Mouse (Mus musculus): ENCODE measurements at regions not wholly inside any gene's neighbourhood (a gene's known extent, or its start where the extent isn't known, plus 50 kb on each side); places are given as distances from the start of the nearest gene placed in this dataset.

- intact Hi-C loops (cut with DNase I): no loop called here
- TF ChIP-seq CTCF (IDR thresholded peaks at IDR 0.05): no peak
- Histone ChIP-seq H3K27ac (no peak overlapping the region), H3K4me3 (no peak overlapping the region)
- peak in 1 of 2 experiments; percentile 46 for DNase-seq (ENCODE audit: extremely low spot score in 1 of 2, low spot score in 2 of 2)
Observed at GRCm38 (mm10) chr3:34456488-34457433, 193.4 kb upstream of the Sox2 start.

GRCm38 (mm10) chr3:34454026-34454624 is 196.1 kb upstream of the Sox2 start:
- Histone ChIP-seq H3K27ac (no peak overlapping the region), H3K4me3 (no peak overlapping the region)
- no peak for TF ChIP-seq CTCF (IDR thresholded peaks at IDR 0.05)
- intact Hi-C loops (cut with DNase I): no loop called here
- no peak for DNase-seq (ENCODE audit: extremely low spot score in 1 of 2, low spot score in 2 of 2)

GRCm38 (mm10) chr3:34445354-34445753 is 204.9 kb upstream of the Sox2 start:
- intact Hi-C loops (cut with DNase I): loop anchor here (2.0 kb wide), 1 partner anchor 115 kb away; no protein-coding TSS in a partner anchor
- Histone ChIP-seq H3K4me3 (no peak overlapping the region), H3K27ac (peak overlapping the region; percentile 83; the same call in 1 of the 2 replicates)
- TF ChIP-seq CTCF (IDR thresholded peaks at IDR 0.05): no peak
- peak in 1 of 2 experiments; percentile 35 for DNase-seq (ENCODE audit: extremely low spot score in 1 of 2, low spot score in 2 of 2)

GRCm38 (mm10) chr3:34444802-34445201 is 205.4 kb upstream of the Sox2 start:
- no peak overlapping the region for H3K4me3 ChIP-seq
- DNase-seq (ENCODE audit: extremely low spot score in 1 of 2, low spot score in 2 of 2): no peak
- no peak for TF ChIP-seq CTCF (IDR thresholded peaks at IDR 0.05)
- intact Hi-C loops (cut with DNase I): loop anchor here (2.0 to 5.0 kb wide), 2 partner anchors 116 to 217 kb away; no protein-coding TSS in a partner anchor
- H3K27ac ChIP-seq: peak overlapping the region; percentile 83

GRCm38 (mm10) chr3:34443731-34444628 is 206.2 kb upstream of the Sox2 start:
- DNase-seq (ENCODE audit: extremely low spot score in 1 of 2, low spot score in 2 of 2): peak; percentile 29 to 58
- intact Hi-C loops (cut with DNase I): loop anchor here (2.0 to 5.0 kb wide), 3 partner anchors 117 to 218 kb away; no protein-coding TSS in a partner anchor
- Histone ChIP-seq H3K27ac (peak overlapping the region; percentile 83), H3K4me3 (no peak overlapping the region)
- TF ChIP-seq CTCF (IDR thresholded peaks at IDR 0.05): no peak

GRCm38 (mm10) chr3:34443307-34443706 is 206.9 kb upstream of the Sox2 start:
- Histone ChIP-seq H3K27ac (peak overlapping the region; percentile 83), H3K4me3 (no peak overlapping the region)
- intact Hi-C loops (cut with DNase I): loop anchor here (2.0 to 5.0 kb wide), 2 partner anchors 197 to 219 kb away; no protein-coding TSS in a partner anchor
- no peak for DNase-seq (ENCODE audit: extremely low spot score in 1 of 2, low spot score in 2 of 2)
- no peak for TF ChIP-seq CTCF (IDR thresholded peaks at IDR 0.05)

- H3K4me3 ChIP-seq: no peak overlapping the region
- intact Hi-C loops (cut with DNase I): loop anchor here (2.0 to 5.0 kb wide), 3 partner anchors 113 to 221 kb away; no protein-coding TSS in a partner anchor
- no peak for TF ChIP-seq CTCF (IDR thresholded peaks at IDR 0.05)
- H3K27ac ChIP-seq: peak overlapping the region; percentile 83
- DNase-seq (ENCODE audit: extremely low spot score in 1 of 2, low spot score in 2 of 2): no peak
Observed at GRCm38 (mm10) chr3:34441792-34442191, 208.4 kb upstream of the Sox2 start.

- Histone ChIP-seq H3K4me3 (no peak overlapping the region), H3K27ac (peak overlapping the region; percentile 83)
- intact Hi-C loops (cut with DNase I): loop anchor here (2.0 to 5.0 kb wide), 2 partner anchors 112 to 221 kb away; no protein-coding TSS in a partner anchor
- TF ChIP-seq CTCF (IDR thresholded peaks at IDR 0.05): no peak
- peak in 1 of 2 experiments; percentile 35 for DNase-seq (ENCODE audit: extremely low spot score in 1 of 2, low spot score in 2 of 2)
Observed at GRCm38 (mm10) chr3:34441266-34441665, 208.9 kb upstream of the Sox2 start.

GRCm38 (mm10) chr3:34434901-34435300 is 215.3 kb upstream of the Sox2 start:
- H3K4me3 ChIP-seq: peak overlapping the region; percentile 19
- peak overlapping the region; percentile 53 for H3K27ac ChIP-seq
- no peak for DNase-seq (ENCODE audit: extremely low spot score in 1 of 2, low spot score in 2 of 2)
- TF ChIP-seq CTCF (IDR thresholded peaks at IDR 0.05): no peak
- intact Hi-C loops (cut with DNase I): no loop called here

- no peak overlapping the region for H3K4me3 ChIP-seq
- H3K27ac ChIP-seq: no peak overlapping the region
- DNase-seq (ENCODE audit: extremely low spot score in 1 of 2, low spot score in 2 of 2): no peak
- intact Hi-C loops (cut with DNase I): no loop called here
- TF ChIP-seq CTCF (IDR thresholded peaks at IDR 0.05): no peak
Observed at GRCm38 (mm10) chr3:34427967-34428366, 222.2 kb upstream of the Sox2 start.

GRCm38 (mm10) chr3:34427495-34427894 is 222.7 kb upstream of the Sox2 start:
- no peak overlapping the region for H3K27ac ChIP-seq
- no peak for DNase-seq (ENCODE audit: extremely low spot score in 1 of 2, low spot score in 2 of 2)
- H3K4me3 ChIP-seq: no peak overlapping the region
- intact Hi-C loops (cut with DNase I): no loop called here
- no peak for TF ChIP-seq CTCF (IDR thresholded peaks at IDR 0.05)

Measured in left cerebral cortex, adult 2 months (tissue).